In the genomic region with DNA sequence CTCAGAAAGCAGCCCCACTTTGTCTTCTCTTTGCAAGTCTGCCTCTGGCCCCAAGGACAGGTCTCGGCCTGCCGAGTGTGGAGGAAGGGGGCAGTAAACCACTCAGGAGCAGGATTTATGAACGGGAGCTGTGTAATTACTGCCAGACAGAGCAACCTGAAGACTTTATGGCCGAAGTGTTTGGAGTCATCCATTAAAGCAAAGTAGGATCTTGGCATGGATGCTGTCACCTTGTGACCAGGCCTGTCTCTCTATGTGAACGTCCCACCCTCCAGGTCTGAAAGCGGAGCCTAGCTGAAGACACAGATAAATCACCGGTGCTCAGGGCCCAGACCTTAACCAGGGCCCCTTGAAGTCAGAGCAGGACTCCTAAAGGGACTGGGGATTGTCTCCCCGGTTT, we compare ENCODE assay signal across 19 mouse cellular contexts.
DNase-seq lines count a peak whose midpoint lies in the region; ATAC-seq and TF ChIP-seq lines count a peak whose summit lies in the region.
"Had no signal": no experiment of that assay in that cellular context is flagged by ENCODE, and none has a peak within 500 bp of the region (broad histone marks: within the 10 kb centered on the region; RNA-seq: fewer than 3 reads in every experiment).

No protein-coding gene starts in this region.

- H3K4me3 ChIP-seq in gastrocnemius, adult 2 months, result no peak overlapping the region
- no peak overlapping the region for H3K4me3 ChIP-seq in kidney, postnatal 0 days (replicated peaks; ENCODE audit: low read depth, low read length)
- no peak overlapping the region for H3K4me3 ChIP-seq in stomach, postnatal 0 days (ENCODE audit: low read depth, low read length)
- H3K4me3 ChIP-seq: forebrain, embryonic 13.5 days; heart, embryonic 15.5 days; left cerebral cortex, adult 2 months; liver, embryonic 15.5 days had no signal

- TF ChIP-seq EP300 in stomach, postnatal 0 days (optimal IDR thresholded peaks at IDR 0.05), result no peak

- no peaks in the 10 kb centered on the region for H3K36me3 ChIP-seq in kidney, postnatal 0 days (ENCODE audit: insufficient read depth, low read length)
- no peaks in the 10 kb centered on the region for H3K36me3 ChIP-seq in stomach, postnatal 0 days (ENCODE audit: control insufficient read depth, insufficient read depth, low read length)
- H3K36me3 ChIP-seq: G1E; heart, embryonic 15.5 days; liver, embryonic 15.5 days had no signal

- ATAC-seq in kidney, postnatal 0 days (replicated peaks; ENCODE audit: low FRiP score, low read depth), result peak; percentile 61
- no peak for ATAC-seq in stomach, postnatal 0 days (ENCODE audit: low FRiP score, low TSS enrichment)
- ATAC-seq: CD4-positive, CD25-positive, alpha-beta regulatory T cell, adult 4 months; forebrain, embryonic 13.5 days; lung, postnatal 0 days; midbrain, embryonic 16.5 days had no signal

- WGBS in kidney, postnatal 0 days, result 23% methylated on average over 8 of the region's 8 CpGs
- 50% methylated on average over 8 of the region's 8 CpGs for WGBS in stomach, postnatal 0 days

- H3K27ac ChIP-seq in gastrocnemius, adult 2 months, result peak overlapping the region; percentile 16; the same call in 1 of the 2 replicates
- H3K27ac ChIP-seq in kidney, postnatal 0 days, result no peak overlapping the region
- no peak overlapping the region for H3K27ac ChIP-seq in stomach, postnatal 0 days (replicated peaks)
- H3K27ac ChIP-seq: forebrain, embryonic 13.5 days; heart, embryonic 15.5 days; left cerebral cortex, adult 2 months; liver, embryonic 15.5 days had no signal

- no peak overlapping the region for H3K4me2 ChIP-seq in kidney, postnatal 0 days (ENCODE audit: low read length)
- H3K4me2 ChIP-seq in stomach, postnatal 0 days (replicated peaks; ENCODE audit: low read depth), result no peak overlapping the region
- H3K4me2 ChIP-seq: forebrain, embryonic 13.5 days; heart, embryonic 15.5 days; liver, embryonic 15.5 days had no signal

- H3K9ac ChIP-seq in kidney, postnatal 0 days (ENCODE audit: low read depth, low read length), result no peak overlapping the region
- no peak overlapping the region for H3K9ac ChIP-seq in stomach, postnatal 0 days (ENCODE audit: low read length)
- H3K9ac ChIP-seq: forebrain, embryonic 13.5 days; heart, embryonic 15.5 days; liver, embryonic 15.5 days had no signal

- no peaks in the 10 kb centered on the region for H3K27me3 ChIP-seq in kidney, postnatal 0 days (ENCODE audit: insufficient read depth, low read length)
- no peaks in the 10 kb centered on the region for H3K27me3 ChIP-seq in stomach, postnatal 0 days (ENCODE audit: control insufficient read depth, insufficient read depth, low read length)
- H3K27me3 ChIP-seq: forebrain, embryonic 13.5 days; heart, embryonic 15.5 days; liver, embryonic 15.5 days had no signal

- no peaks in the 10 kb centered on the region for H3K9me3 ChIP-seq in kidney, postnatal 0 days (replicated peaks; ENCODE audit: low read length)
- H3K9me3 ChIP-seq in stomach, postnatal 0 days (ENCODE audit: control insufficient read depth, low read length), result no peaks in the 10 kb centered on the region
- H3K9me3 ChIP-seq: forebrain, embryonic 13.5 days; heart, embryonic 15.5 days; liver, embryonic 15.5 days had no signal

- no peak for TF ChIP-seq CTCF in gastrocnemius, adult 2 months (IDR thresholded peaks at IDR 0.05)
- TF ChIP-seq CTCF in kidney, postnatal 0 days (IDR thresholded peaks at IDR 0.05; ENCODE audit: low read depth), result peak; percentile 12; the same call in 1 of the 2 replicates
- TF ChIP-seq CTCF in stomach, postnatal 0 days (IDR thresholded peaks at IDR 0.05; ENCODE audit: low read depth), result no peak

- intact Hi-C loops in gastrocnemius, adult 2 months (cut with DNase I), result no loop called here

- no peak for DNase-seq in gastrocnemius, adult 2 months
- DNase-seq in gastrocnemius, postnatal 10 days, result no peak
- DNase-seq in kidney, postnatal 0 days (ENCODE audit: low spot score), result peak; percentile 84
- no peak for DNase-seq in kidney, adult 11 months
- DNase-seq in embryo, embryonic 9.5 days (ENCODE audit: extremely low spot score), result peak; percentile 54
- peak; percentile 78 for DNase-seq in mesoderm, embryonic 11.5 days (ENCODE audit: low read depth, low spot score)
- no peak for DNase-seq in stomach, postnatal 0 days (ENCODE audit: low spot score)
- no peak for DNase-seq in ovary, postnatal 10 days (ENCODE audit: low spot score)
- DNase-seq: cerebellum, adult 9-10 months; kidney, adult 2 months; thymus, postnatal 25 days had no signal

- H3K4me1 ChIP-seq in kidney, postnatal 0 days (replicated peaks; ENCODE audit: insufficient read depth, low read length), result no peaks in the 10 kb centered on the region
- no peaks in the 10 kb centered on the region for H3K4me1 ChIP-seq in stomach, postnatal 0 days (replicated peaks; ENCODE audit: control insufficient read depth, insufficient read depth)
- H3K4me1 ChIP-seq: heart, embryonic 15.5 days; liver, embryonic 15.5 days had no signal

Comparison
In these comparisons a context has a peak if more than half of its experiments do, and no peak if none do; other contexts are left out.
1. DNase-seq: peak in kidney, postnatal 0 days (single experiment), embryo, embryonic 9.5 days (single experiment) and mesoderm, embryonic 11.5 days (single experiment); none in gastrocnemius, adult 2 months (single experiment), gastrocnemius, postnatal 10 days (single experiment), kidney, adult 11 months (single experiment), stomach, postnatal 0 days (single experiment) and ovary, postnatal 10 days (single experiment).